Mouse (Mus musculus) kidney, adult 9 months (tissue): ENCODE data around the gene Castor2.

Experiments
- DNase-seq: peaks from one replicate; pipeline ENCODE4 v3.0.0; 2022

Castor2 gene

GRCm38 (mm10) chr5:134099496-134100211 lies at the start of gene Castor2:
TSS of gene Castor2 (plus strand) at chr5:134099711.
- peak; percentile 96 for DNase-seq

- no peak for DNase-seq
These were observed 48.8 kb upstream of the Castor2 start for GRCm38 (mm10) chr5:134050711-134051110.

GRCm38 (mm10) chr5:134052614-134053013 lies 46.9 kb upstream of the Castor2 start:
- no peak for DNase-seq

- DNase-seq, result no peak
These were observed 45.0 kb upstream of the Castor2 start for GRCm38 (mm10) chr5:134054496-134054895.

- no peak for DNase-seq
These were observed 40.6 kb upstream of the Castor2 start for GRCm38 (mm10) chr5:134058793-134059352.

- DNase-seq, result peak; percentile 76
These were observed 36.0 kb upstream of the Castor2 start for GRCm38 (mm10) chr5:134063362-134064064.

GRCm38 (mm10) chr5:134066261-134066660 lies 33.2 kb upstream of the Castor2 start:
- DNase-seq, result no peak

GRCm38 (mm10) chr5:134067924-134068323 lies 31.6 kb upstream of the Castor2 start:
- peak; percentile 28 for DNase-seq

GRCm38 (mm10) chr5:134073512-134074041 lies 25.9 kb upstream of the Castor2 start:
- no peak for DNase-seq

- DNase-seq, result no peak
These were observed 25.1 kb upstream of the Castor2 start for GRCm38 (mm10) chr5:134074368-134074767.

GRCm38 (mm10) chr5:134076175-134076574 lies 23.3 kb upstream of the Castor2 start:
- DNase-seq, result no peak

GRCm38 (mm10) chr5:134080685-134081548 lies 18.6 kb upstream of the Castor2 start:
- DNase-seq, result peak; percentile 86

- DNase-seq, result no peak
These were observed 14.3 kb upstream of the Castor2 start for GRCm38 (mm10) chr5:134085227-134085626.

GRCm38 (mm10) chr5:134085887-134086639 lies 13.4 kb upstream of the Castor2 start:
- no peak for DNase-seq

- DNase-seq, result peak; percentile 80
These were observed 12.3 kb upstream of the Castor2 start for GRCm38 (mm10) chr5:134087211-134087610.

GRCm38 (mm10) chr5:134095766-134096165 lies 3.7 kb upstream of the Castor2 start:
- no peak for DNase-seq

- peak; percentile 68 for DNase-seq
These were observed 1.1 kb upstream of the Castor2 start for GRCm38 (mm10) chr5:134098341-134098902.

- DNase-seq, result peak; percentile 50
These were observed 535 bp upstream of the Castor2 start for GRCm38 (mm10) chr5:134098976-134099375.

- DNase-seq, result peak; percentile 29
These were observed 791 bp downstream of the Castor2 start for GRCm38 (mm10) chr5:134100232-134100771.

- DNase-seq, result peak; percentile 74
These were observed 1.8 kb downstream of the Castor2 start for GRCm38 (mm10) chr5:134101322-134101721.

- peak; percentile 93 for DNase-seq
These were observed 2.4 kb downstream of the Castor2 start for GRCm38 (mm10) chr5:134101883-134102282.
